Mouse (Mus musculus): Measurements from ENCODE around the gene Atp1a4. TPM values are rescaled to one million over a fixed set of nuclear protein-coding genes. Genes with fewer than 3 reads are reported as not detected.

The Atp1a4 gene
- total RNA-seq, 2 experiments from 2014 or later = not detected

DNA sequence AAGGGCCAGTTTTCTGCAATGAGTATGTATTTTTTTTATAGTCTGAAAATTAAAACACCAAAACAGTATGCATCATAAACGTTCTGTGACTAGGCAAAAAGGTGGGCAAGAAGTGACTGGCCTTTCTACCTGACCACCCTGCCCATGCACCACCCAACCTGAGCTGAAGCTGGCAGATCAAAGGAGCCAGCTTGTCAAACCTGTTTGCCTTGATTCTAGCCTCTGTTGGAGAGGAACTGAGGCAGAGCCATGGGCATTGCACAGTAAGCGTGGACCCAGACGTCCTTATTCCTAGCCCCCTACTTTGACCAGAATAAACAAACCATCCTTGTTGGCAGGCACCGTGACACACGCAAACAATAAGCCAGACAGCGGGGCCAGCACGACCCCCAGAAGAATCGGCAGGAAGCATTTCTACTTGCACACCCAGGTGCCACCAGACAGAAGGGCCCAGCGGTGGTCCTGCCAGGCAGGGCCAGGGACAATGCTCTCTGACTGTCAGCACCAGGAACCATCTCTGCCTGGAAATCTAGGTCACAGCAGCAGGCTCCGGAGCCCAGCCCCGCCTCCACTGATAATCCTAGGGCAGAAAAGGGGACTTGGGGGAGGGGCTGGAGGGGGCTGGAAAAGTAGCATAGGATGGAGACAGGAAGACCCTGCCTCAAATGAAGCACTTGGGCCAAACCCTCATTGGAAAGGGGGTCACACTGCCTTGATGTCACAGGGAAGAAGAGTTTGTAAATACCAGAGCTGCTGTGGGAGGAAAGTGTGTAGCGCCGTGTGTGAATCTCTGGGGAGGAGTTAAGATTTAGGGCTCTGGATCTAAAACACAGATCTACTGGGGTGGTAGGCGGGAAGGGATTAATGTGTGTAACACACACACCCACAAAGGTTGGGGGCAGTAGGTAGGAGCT, 56.0 kb downstream of the Atp1a4 start:
- no peak for DNase-seq (ENCODE audit: low spot score)
- intact Hi-C loops (cut with DNase I) = no loop called here

DNA sequence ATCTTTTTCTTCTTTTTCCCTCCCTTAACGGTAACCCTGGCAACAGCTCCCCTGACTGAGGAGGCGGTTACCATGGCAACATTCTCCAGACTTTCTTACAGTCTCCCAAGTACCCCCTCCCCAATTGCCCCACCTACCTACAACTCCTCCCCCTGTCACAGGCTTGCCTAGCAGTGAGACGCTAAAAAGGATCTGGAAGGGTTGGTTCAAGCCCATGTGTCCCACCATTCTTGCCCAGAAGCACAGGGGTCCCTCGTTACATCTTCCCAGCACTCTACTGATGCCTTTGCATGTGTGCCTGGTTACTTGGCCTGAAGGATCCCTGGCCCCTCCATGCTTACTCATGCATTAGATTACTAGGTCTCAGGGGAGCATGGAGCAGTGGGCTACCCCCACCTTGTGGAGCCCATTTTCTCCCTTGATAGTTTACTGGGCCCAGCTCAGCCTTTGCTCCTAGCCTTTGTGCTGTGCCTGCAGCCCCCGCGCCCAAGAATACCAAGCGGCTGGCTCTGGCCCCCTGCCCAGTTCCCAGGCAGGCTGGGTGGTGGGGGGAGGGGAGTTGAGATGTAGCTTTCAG, 57.3 kb downstream of the Atp1a4 start:
- no peak for DNase-seq (ENCODE audit: low spot score)
- intact Hi-C loops (cut with DNase I) = no loop called here

DNA sequence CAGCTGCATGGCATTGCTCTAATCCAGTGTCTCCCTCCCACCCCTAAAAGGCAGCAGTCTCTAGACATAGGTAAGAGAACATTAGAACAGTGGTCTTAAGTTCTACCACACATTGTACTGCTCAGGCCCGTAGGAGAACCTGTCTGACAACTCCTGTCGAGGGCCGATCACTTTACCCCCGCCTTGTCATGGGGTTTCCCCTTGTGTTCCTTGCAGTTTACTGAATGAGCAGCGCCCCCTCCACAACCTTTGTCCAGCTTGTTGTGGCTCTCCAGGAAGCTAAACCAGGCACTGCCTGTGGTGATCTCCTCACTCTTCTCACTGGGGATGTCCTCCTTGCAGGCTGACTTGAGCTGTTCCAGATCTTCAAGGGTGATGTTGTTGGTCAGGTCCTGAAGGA, 58.1 kb downstream of the Atp1a4 start:
- intact Hi-C loops (cut with DNase I) = no loop called here
- no peak for DNase-seq (ENCODE audit: low spot score)

DNA sequence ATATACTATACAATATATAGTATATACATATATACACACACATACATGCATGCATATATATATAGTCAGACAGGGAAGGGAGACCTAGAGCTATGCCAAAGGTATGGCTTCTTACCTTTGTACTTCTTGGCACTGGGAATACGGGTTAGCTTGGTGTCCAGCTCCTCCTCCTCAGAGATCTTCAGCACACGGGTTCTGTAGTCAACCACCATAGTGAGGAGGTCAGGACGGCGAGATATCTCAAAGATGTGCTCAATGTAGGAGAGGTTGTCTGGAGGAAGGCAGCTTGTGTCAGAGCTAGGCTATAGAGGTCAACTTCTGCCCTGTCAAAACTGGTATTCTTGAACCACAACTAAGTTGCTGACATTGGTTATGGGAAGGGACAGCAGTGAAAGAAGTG, 59.2 kb downstream of the Atp1a4 start:
- intact Hi-C loops (cut with DNase I) = no loop called here
- DNase-seq (ENCODE audit: low spot score) = no peak

DNA sequence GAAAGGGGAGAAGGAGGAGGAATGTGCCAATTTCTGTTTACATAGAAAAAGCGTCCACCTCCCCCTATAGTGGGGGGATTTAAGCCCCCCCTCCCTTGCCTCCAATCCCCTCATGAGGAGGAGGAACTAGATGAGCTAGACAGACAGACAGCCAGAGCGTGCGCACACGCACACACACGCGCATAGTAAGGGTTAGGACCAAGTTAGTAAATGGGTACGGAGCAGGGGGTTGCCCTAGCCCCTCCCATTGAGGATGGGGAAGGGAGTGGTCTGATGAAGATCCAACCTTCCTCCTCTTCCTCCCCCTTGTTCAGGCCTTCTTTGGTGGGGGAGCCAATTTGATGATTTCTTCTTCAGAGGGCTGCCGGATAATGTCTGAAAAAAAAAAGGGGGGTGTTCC, 59.9 kb downstream of the Atp1a4 start:
- no peak for DNase-seq (ENCODE audit: low spot score)
- intact Hi-C loops (cut with DNase I) = no loop called here

DNA sequence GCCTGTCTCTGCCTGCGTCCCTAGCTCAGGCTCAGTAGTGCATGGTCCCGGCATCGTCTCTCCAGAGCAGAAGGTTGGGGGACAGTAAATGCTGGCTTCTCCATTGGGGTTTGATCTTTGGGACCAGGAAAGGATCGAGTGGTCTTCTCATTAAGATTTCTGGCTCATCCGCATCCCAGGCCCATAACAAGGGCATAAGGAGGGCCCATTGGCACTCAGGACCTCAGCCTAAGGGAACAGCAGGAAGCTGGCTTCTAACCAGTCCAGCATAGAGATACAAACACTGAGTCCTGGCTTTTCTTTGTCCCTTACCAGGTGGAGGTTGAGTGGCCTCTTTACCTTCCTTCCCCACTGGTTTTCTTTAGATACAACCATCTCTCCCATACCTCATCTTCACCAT, 60.4 kb downstream of the Atp1a4 start:
- DNase-seq (ENCODE audit: low spot score) = no peak
- intact Hi-C loops (cut with DNase I) = no loop called here

DNA sequence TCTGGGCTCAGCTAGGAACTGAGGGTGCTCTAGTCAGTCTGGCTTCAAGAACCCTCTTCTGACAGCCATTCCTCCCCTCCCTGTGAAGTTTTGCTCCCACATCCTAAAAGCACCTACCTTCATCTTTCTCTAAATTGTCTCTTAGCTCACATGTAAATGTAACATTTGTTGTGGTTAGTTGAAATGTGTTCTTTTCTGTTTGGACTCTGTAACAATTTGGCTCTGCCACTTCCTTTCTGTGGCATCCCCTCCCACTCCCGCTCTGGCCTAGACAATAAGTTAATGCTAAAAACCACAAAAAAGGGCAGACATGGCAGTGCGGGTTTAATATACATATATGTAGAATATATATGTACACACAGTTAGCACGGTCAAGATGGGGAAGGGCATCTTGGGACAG, 61.1 kb downstream of the Atp1a4 start:
- no peak for DNase-seq (ENCODE audit: low spot score)
- intact Hi-C loops (cut with DNase I) = no loop called here

DNA sequence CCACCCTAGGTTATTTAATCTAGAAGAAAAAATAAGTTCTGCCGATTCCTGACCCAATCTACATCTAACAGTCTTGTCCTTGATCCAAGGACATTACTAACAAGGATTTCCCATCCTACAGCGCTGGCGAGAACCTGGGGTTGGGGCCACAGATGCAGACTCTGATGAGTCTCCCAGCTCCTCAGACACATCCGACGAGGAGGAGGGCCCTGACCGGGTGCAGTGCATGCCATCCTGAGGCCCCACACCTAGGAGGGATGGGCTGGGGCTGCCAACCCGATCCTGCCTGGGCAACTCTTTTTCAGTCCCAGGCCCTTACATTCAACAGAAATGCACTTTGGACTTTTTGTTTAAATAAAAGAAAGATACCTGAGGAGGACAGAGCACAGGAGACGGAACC, 63.8 kb downstream of the Atp1a4 start:
- DNase-seq (ENCODE audit: low spot score) = no peak
- intact Hi-C loops (cut with DNase I) = no loop called here

DNA sequence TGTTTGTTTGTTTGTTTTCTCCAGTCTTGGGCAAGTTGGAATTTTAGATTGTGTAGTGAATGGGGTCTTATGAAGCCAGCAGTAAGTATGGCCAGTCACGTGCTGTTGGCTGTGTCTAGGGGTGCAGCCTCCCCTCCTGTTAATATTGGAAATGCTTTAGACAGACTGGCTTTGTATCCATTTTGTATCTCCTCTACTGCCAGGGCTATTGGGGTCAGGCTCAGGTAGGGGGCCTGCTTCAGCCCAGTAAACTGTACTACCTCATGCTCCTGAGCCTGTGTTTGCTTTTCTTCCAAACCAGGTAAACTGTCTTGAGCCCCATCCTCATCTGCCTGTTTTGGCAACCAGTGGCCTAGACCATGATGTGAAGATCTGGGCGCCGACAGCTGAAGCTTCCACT, 66.0 kb downstream of the Atp1a4 start:
- no peak for DNase-seq (ENCODE audit: low spot score)
- intact Hi-C loops (cut with DNase I) = no loop called here

DNA sequence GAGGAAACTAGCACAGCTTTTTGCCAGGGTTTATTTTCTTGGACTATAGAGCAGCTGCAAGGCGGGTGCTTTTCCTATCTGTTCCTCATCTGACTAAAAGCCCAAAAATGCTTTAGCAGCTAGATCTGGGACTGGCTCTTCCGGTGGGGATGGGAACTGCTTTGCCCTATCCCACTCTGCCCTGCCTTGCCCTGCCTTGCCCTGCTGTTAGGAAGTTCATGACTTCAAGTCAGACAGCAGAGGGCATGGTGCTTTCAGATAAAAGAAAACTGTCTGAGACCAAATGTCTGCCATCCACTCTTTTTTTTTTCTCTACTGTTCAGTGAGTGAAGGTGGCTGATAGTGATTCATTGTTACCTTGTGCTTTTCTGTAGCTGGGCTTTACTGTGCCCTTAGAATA, 66.6 kb downstream of the Atp1a4 start:
- intact Hi-C loops (cut with DNase I) = no loop called here

DNA sequence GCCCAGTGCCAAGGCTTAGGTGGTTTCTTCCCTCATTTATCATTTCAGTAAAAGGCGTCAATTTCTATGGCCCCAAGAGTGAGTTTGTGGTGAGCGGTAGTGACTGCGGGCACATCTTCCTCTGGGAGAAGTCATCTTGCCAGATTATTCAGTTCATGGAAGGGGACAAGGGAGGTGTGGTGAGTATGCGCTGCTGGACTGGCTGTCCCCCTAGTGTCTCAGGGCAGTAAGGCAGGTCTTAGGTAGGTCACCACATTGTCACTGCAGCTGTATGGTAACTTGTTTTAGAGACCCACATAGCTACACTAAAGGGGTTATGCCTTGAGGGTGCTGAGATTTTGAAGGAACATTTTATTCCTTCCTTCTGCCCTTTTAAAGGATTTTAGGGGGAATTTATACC, 69.3 kb downstream of the Atp1a4 start:
- intact Hi-C loops (cut with DNase I) = no loop called here
- no peak for DNase-seq (ENCODE audit: low spot score)

More for the DNA sequence above, 66.6 kb downstream of the Atp1a4 start:
- no peak for DNase-seq (ENCODE audit: low spot score)

DNA sequence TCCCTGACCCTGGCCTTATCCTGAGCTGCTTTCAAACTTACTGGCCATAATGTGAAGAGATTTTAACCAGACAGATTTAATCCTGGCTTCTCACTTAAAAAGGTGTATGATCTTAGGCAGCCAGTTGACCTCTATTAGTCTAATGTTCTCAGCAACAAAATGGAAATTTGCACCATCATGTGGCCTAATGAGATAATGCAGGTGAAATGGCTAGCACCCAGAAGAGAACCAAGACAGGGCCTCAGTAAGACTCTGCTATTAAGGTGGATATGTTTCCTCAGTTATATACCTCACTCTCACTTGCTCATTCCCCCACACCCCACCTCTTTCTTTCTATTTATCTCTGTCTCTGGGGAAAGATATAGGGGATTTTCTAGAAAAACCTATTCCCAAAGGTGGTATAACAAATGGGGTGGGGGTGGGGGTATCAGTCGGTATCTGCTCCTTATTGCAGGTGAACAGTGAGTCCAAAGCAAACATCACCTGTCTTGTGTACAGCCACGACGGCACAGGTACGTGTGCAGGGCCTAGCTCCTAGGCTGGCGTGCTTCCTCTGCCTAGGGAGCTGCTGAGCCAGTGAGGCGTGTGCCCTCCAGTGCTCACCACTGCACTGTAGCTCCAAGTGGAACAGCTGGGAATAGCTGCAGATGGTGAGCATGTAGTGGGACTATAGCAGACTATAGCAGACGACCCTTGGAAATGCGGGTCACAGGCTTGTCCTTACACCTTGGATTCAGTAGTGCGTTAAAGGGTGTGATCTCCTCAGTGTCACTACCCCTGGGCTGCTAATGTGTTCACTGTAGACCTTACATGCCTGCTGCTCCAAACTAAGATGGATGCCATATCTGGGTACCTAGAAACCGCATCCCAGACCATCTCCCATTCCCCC, 71.6 kb downstream of the Atp1a4 start:
- no peak for DNase-seq (ENCODE audit: low spot score)
- intact Hi-C loops (cut with DNase I) = no loop called here

DNA sequence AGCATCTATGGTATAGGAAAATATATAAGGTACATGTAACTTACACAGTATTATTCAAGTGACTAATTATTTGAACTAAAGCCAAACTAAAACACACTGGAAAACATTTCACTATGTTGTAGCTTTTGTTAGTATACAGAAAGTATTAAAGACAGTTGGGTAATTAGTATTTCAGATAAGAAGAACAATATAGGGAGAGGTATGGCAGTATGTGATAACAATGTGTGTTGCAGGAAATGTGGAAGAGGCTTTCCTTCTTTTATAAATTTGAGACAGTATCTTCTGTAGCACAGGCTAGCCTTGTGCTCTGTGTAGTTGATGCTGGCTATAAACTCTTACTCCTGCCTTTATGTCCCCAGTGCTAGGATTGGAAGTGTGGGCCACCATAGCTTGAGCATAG, 74.3 kb downstream of the Atp1a4 start:
- intact Hi-C loops (cut with DNase I) = no loop called here
- no peak for DNase-seq (ENCODE audit: low spot score)

DNA sequence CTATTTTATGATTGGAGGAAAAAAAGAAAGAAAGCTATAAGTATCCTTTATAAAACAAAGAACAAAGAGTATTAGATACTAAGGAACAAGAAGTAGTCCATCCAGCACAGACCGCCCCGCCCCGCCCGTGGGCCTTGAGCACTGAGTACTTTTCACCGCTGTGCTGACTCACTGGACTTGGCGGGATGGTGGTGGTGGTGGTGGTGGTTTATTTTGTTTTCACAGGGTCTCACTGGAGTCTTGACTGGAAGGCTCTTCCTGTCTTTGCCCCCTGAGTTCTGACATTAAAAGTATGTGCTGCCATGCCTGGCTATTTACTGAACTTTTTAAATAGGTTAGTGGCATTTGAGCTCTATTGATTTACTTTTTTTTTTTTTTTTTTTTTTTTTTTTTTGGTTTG, 75.2 kb downstream of the Atp1a4 start:
- DNase-seq (ENCODE audit: low spot score) = no peak
- intact Hi-C loops (cut with DNase I) = no loop called here

DNA sequence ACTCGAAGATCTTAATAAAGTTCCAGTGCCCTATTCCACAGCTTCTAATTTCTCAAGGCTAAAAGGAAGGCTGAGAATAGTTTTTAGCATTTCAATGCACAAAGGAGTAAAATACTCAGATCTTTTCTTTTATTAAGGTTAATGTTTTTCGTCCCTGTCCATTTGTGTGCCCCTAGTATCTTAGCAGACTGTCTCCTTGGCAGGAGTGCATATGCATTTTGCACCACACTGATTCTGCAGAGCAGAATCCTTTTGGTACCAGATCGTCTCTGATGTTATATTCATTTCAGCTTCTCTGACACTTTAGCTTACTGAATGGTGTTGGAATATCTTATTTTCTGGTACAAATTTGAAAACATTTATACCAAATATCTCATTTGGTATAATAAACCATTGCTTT, 76.4 kb downstream of the Atp1a4 start:
- intact Hi-C loops (cut with DNase I) = no loop called here
- DNase-seq (ENCODE audit: low spot score) = no peak

DNA sequence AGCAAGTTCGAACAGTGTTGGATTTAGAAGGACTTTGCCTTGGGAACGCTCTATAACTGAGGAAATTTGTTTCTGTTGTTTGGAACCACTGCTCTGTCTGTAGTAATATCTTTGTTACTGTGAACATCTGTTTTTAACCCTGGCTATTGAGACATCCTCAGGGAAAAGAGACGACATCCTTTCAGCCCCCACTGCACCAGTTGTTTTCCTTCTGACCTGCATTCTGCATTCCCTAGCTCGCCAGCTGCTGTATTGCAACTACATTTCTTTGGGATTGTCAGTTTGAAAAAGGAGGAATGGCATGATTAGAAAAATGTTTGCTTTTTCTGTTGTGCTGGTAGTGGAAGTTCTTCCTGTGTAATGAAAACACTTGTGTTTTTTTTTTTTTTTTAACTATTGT, 77.3 kb downstream of the Atp1a4 start:
- no peak for DNase-seq (ENCODE audit: low spot score)
- intact Hi-C loops (cut with DNase I) = no loop called here

DNA sequence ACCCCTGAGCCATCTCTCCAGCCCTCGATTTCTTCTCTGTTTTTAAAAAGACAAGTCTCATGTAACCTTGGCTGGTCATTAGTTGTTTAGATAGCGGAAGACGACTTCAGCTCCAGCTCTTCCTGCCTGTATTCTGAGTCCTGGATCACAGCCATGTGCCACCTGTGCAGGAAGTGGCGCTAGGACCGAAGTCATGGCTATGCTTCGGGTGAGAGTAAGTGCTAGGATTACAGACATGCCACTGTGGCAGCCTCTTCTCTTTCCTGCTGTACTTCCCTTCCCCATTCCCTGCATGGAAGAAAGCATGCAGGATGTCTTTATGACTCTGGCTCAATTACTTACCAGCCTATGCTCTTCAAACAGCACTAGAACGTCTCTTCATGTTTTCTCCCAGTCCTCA, 79.1 kb downstream of the Atp1a4 start:
- intact Hi-C loops (cut with DNase I) = no loop called here

DNA sequence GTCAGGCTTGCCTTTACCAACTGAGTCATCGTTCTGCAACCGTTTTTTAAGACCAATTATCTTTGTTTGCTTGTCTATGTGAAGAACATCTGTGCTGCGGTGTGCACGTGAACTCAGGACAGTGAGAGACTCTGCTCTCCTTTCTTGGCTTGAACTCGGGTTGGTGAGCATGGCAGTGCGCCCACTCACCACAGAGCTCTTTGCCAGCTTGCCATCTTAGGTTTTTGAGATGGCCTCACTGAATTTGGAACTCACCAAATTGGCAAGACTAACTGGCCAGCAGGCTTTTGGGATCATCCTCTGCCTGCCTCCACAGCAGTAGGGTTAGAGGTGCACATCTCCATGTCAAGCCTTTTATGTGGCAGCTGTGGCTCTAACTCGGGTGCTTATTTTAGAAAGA, 80.4 kb downstream of the Atp1a4 start:
- intact Hi-C loops (cut with DNase I) = no loop called here
- DNase-seq (ENCODE audit: low spot score) = no peak

More for the DNA sequence above, 79.1 kb downstream of the Atp1a4 start:
- no peak for DNase-seq (ENCODE audit: low spot score)

Measured in heart, postnatal 25 days (tissue).